Mouse (Mus musculus): ENCODE data around the gene Cfd.

Gene Cfd

DNA sequence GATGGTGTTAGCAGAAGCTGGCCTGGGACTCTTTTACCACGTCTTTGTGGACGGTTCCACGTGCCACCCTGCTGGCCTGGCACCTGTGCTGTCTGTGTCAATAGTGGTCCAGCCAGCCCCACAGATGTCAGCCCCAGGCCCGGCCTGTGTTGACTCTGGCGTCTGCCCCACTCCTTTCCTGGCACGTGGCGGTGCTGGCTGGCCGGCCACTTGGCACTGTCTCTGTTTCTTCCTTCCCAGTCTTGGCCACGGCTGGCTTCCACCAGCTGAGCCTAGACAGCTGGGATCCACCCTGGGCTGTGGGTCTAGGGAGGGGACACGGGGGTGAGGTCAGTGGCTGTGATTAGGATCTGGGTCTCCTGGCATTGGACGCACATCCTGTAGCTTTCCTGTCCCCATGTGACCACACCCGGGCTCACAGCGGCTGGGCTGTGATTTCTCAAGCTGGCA lies 43.6 kb downstream of the Cfd start:
- no peak for DNase-seq (ENCODE audit: low spot score)

DNA sequence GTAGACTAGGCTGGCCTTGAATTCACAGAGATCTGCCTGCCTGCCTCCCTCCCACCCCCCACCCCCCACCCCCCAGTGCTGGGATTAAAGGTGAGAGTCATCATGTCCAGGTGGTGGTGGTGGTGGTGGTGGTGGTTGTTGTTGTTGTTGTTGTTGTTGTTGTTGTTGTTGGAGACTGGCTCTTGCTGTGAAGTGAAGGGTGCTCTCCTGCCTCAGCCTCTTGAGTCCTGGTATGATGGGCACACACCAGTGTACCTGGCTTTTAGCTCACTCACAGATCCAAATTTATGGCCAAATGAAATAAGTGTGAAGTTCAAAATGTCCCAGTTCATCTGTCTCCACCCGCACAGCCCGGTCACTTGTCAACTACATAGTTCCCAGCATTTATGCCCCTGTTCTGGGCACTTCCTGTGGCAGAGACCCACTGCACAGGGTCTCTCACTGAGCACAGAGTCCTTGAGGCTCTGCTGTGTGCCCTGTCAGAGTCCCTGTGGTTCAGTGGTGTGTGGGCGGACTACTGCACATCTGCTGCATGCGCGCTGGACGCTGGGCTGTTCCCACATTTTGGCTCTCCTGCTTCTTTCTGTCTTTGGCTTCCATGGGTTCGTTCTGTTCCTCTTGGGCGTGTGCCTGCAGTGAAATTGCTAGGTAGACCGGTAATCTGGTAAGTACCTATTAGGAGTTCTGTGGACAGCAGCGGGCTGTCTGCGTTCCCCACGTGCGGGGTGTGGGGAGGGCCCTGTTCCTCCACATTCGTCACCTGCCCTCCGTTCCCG lies 44.3 kb downstream of the Cfd start:
- no peak for DNase-seq (ENCODE audit: low spot score)

DNA sequence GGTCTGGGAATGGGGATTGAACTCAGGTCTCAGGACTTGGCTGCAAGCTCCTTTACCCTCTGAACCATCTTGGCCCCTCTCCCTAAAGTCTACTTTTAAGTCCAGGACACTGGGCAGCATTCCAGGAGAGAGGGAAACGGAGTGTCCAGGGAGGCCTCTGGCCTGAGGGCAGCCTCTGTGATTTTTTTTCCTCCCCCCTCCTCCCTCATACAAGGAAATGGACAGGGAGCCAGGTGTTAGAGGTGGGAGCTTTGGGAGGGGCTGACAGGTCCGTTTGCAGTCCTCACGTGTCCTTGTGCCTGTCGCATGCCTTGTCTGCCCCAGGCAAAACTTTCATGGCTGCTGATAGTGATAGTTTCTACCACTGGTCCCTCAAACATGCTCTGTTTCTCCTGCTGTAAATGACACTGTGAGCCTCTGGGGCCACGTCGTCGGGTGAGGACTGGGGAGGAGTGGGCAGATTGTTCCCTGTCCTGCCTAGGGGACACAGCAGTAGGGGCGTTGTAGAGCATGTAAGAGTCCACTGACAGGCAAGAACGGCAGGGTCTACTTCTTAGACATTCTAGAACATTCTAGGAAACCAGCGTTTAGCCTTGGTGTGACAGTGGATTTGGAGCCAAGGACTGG lies 45.7 kb downstream of the Cfd start:
- no peak for DNase-seq (ENCODE audit: low spot score)

DNA sequence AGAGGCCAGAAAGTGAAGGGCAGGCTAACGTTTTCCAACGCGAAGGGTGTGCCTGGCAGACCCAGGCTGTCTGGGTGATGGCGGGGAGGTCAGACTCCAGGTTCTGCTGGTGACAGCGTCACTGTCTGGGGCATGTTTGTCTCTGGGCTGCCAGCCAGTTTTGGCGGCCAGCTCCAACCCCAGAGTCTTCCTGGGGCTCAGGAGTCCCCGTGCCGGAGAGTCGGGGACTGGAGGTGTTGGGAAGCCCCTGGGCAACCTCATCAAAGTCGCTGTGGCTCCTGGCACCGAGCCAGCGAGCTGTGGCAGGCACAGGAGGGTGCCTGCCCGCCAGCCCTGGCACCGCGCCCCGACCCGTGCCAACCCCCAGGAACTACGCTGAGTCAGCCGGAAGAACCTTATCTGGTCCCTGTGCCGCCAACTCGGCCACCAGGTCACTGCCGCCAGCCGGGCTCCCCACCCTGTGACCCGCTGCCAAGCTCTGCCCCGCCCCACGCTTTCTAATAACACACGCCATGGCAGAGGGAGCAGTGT lies 46.3 kb downstream of the Cfd start:
- DNase-seq (ENCODE audit: low spot score): no peak

DNA sequence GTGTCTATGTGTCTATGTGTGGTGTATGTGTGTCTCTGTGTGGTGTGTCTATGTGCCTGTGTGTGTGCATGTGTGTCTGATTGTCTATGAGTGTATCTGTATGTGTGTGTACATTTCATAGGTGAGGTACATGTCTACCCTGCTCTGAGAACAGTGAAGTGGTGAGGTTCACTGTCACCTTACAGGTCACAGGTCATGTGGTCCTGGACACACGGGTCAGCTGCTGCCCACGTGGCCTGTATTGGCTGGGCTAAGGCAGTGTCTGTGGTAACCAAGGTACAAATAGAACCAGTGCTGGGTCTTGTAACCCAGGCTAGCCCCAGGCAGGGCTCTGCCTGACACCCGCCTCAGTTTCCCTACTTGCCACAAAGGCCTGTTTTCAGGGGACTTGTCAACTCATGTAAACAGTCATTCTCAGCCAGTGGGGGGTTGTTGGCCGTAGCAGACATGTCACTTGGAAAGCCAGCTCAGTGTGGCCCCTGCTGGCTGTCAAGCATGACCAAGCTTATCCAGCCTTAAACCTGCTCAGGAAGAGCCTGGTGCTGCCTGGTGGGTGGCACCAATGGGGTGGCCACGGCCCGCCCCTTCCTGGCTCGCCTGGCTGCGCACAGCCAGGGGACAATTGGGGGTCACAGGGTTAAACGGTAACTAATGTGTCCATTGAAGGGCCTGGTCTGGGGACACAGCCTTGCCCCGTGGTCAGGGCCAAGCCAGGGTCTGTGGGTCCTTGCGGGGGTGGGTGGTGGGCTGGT lies 47.3 kb downstream of the Cfd start:
- no peak for DNase-seq (ENCODE audit: low spot score)

DNA sequence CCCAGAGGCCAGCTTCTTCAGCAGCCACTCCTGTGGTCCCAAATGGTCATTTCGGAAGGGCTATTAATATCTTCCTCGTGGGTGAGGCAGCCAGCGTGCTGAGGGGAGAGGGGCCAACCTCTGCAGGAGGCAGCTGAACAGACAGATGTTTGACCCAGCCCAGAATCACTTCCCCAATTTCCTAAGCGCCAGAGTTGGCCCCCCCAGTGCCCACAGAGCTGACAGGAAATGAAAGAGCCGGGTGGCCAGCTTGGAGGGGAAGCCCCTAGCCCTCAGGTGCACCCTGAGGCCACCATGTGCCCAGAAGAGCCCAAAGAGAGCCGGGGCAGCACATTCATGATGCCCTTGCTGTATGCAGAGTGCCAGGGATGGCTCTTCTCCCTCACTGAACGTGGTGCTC lies 50.1 kb downstream of the Cfd start:
- DNase-seq (ENCODE audit: low spot score): no peak
